Mouse (Mus musculus): Measurements from ENCODE around the gene Plk5. TPM values are rescaled to one million over a fixed set of nuclear protein-coding genes. Genes with fewer than 3 reads are reported as not detected.

The Plk5 gene
- polyA plus RNA-seq, 1 experiment from 2014 or later: 0.21 TPM

- no peak for DNase-seq (ENCODE audit: low spot score)
These were observed 56.6 kb downstream of the Plk5 start for GRCm38 (mm10) chr10:80412656-80413541.

Small RNA genes within 50 kb of the gene (microRNA-seq; reads per million reads assigned to microRNA genes)
- not detected for gene Gm22721 (ENCODE audit: borderline number of aligned reads)

Other genes starting within 250 kb of the Plk5 start
- gene Stk11, start 240.7 kb upstream of the Plk5 start, polyA plus RNA-seq (2015; fragmentation: Nextera tagmentation; extraction: Ambion mirVana): 18.2 and 23.2 TPM in 2 replicates
- 588 TPM in 2 replicates for gene Atp5d, start 217.8 kb upstream of the Plk5 start, polyA plus RNA-seq (2015; fragmentation: Nextera tagmentation; extraction: Ambion mirVana)
- gene Cbarp, start 215.6 kb upstream of the Plk5 start, polyA plus RNA-seq (2015; fragmentation: Nextera tagmentation; extraction: Ambion mirVana): 3.5 and 4.3 TPM in 2 replicates
- gene Midn, start 208.2 kb upstream of the Plk5 start, polyA plus RNA-seq (2015; fragmentation: Nextera tagmentation; extraction: Ambion mirVana): 13.1 and 18.8 TPM in 2 replicates
- gene Cirbp, start 190.5 kb upstream of the Plk5 start, polyA plus RNA-seq (2015; fragmentation: Nextera tagmentation; extraction: Ambion mirVana): 226 and 376 TPM in 2 replicates
- gene 1600002K03Rik, start 183.5 kb upstream of the Plk5 start, polyA plus RNA-seq (2015; fragmentation: Nextera tagmentation; extraction: Ambion mirVana): 15.3 and 15.4 TPM in 2 replicates
- 1.2 and 1.6 TPM in 2 replicates for gene Efna2, start 177.0 kb upstream of the Plk5 start, polyA plus RNA-seq (2015; fragmentation: Nextera tagmentation; extraction: Ambion mirVana)
- gene Mum1, start 130.0 kb upstream of the Plk5 start, polyA plus RNA-seq (2015; fragmentation: Nextera tagmentation; extraction: Ambion mirVana): 70.8 and 72.4 TPM in 2 replicates
- 319 and 339 TPM in 2 replicates for gene Ndufs7, start 107.3 kb upstream of the Plk5 start, polyA plus RNA-seq (2015; fragmentation: Nextera tagmentation; extraction: Ambion mirVana)
- 5.5 and 5.9 TPM in 2 replicates for gene Gamt, start 95.4 kb upstream of the Plk5 start, polyA plus RNA-seq (2015; fragmentation: Nextera tagmentation; extraction: Ambion mirVana)
- gene Dazap1, start 95.0 kb upstream of the Plk5 start, polyA plus RNA-seq (2015; fragmentation: Nextera tagmentation; extraction: Ambion mirVana): 48.9 and 56.1 TPM in 2 replicates
- 1,158 and 1,206 TPM in 2 replicates for gene Rps15, start 64.0 kb upstream of the Plk5 start, polyA plus RNA-seq (2015; fragmentation: Nextera tagmentation; extraction: Ambion mirVana)
- gene Apc2, start 60.5 kb upstream of the Plk5 start, polyA plus RNA-seq (2015; fragmentation: Nextera tagmentation; extraction: Ambion mirVana): 0.10 and 0.24 TPM in 2 replicates
- 72.7 and 81.1 TPM in 2 replicates for gene 2310011J03Rik, start 35.9 kb upstream of the Plk5 start, polyA plus RNA-seq (2015; fragmentation: Nextera tagmentation; extraction: Ambion mirVana)
- gene Pcsk4, start 27.0 kb upstream of the Plk5 start, polyA plus RNA-seq (2015; fragmentation: Nextera tagmentation; extraction: Ambion mirVana): 4.4 and 4.6 TPM in 2 replicates
- 0.26 and 0.30 TPM in 2 replicates for gene Reep6, start 26.5 kb upstream of the Plk5 start, polyA plus RNA-seq (2015; fragmentation: Nextera tagmentation; extraction: Ambion mirVana)
- 1.0 and 1.1 TPM in 2 replicates for gene Adamtsl5, start 8.0 kb upstream of the Plk5 start, polyA plus RNA-seq (2015; fragmentation: Nextera tagmentation; extraction: Ambion mirVana)
- 3.2 and 4.7 TPM in 2 replicates for gene Mex3d, start 31.2 kb downstream of the Plk5 start, polyA plus RNA-seq (2015; fragmentation: Nextera tagmentation; extraction: Ambion mirVana)
- gene Mbd3, start 43.1 kb downstream of the Plk5 start, polyA plus RNA-seq (2015; fragmentation: Nextera tagmentation; extraction: Ambion mirVana): 151 and 166 TPM in 2 replicates
- 635 and 689 TPM in 2 replicates for gene Uqcr11, start 50.4 kb downstream of the Plk5 start, polyA plus RNA-seq (2015; fragmentation: Nextera tagmentation; extraction: Ambion mirVana)
- 89.7 and 96.8 TPM in 2 replicates for gene Tcf3, start 77.2 kb downstream of the Plk5 start, polyA plus RNA-seq (2015; fragmentation: Nextera tagmentation; extraction: Ambion mirVana)
- not detected in 2 replicates for gene Onecut3, start 138.4 kb downstream of the Plk5 start, polyA plus RNA-seq (2015; fragmentation: Nextera tagmentation; extraction: Ambion mirVana)
- not detected in 2 replicates for gene Atp8b3, start 182.7 kb downstream of the Plk5 start, polyA plus RNA-seq (2015; fragmentation: Nextera tagmentation; extraction: Ambion mirVana)
- gene Rexo1, start 205.1 kb downstream of the Plk5 start, polyA plus RNA-seq (2015; fragmentation: Nextera tagmentation; extraction: Ambion mirVana): 24.1 and 25.5 TPM in 2 replicates
- gene Klf16, start 220.9 kb downstream of the Plk5 start, polyA plus RNA-seq (2015; fragmentation: Nextera tagmentation; extraction: Ambion mirVana): 7.7 and 9.5 TPM in 2 replicates
- gene Abhd17a, start 233.9 kb downstream of the Plk5 start, polyA plus RNA-seq (2015; fragmentation: Nextera tagmentation; extraction: Ambion mirVana): 103 and 118 TPM in 2 replicates
- 50.4 and 52.9 TPM in 2 replicates for gene Scamp4, start 246.4 kb downstream of the Plk5 start, polyA plus RNA-seq (2015; fragmentation: Nextera tagmentation; extraction: Ambion mirVana)
- 6.9 and 10.2 TPM in 2 replicates for gene Adat3, start 246.4 kb downstream of the Plk5 start, polyA plus RNA-seq (2015; fragmentation: Nextera tagmentation; extraction: Ambion mirVana)
- 2.8 and 4.2 TPM in 2 replicates for gene Gm49322, start 249.6 kb downstream of the Plk5 start, polyA plus RNA-seq (2015; fragmentation: Nextera tagmentation; extraction: Ambion mirVana)